Mouse (Mus musculus) CH12.LX (cell line): ENCODE data around the gene Arl8a. TPM values are rescaled to one million over a fixed set of nuclear protein-coding genes. Genes with fewer than 3 reads are reported as not detected.
A peak's percentile ranks its signal among the peaks of the same experiment; 100 is the strongest.

Source experiments
- DNase-seq: peaks from one replicate; pipeline ENCODE4 v3.0.0-alpha.2; 2013; ENCODE audit errors: extremely low read depth
- H3K27ac ChIP-seq: 2 replicates; pipeline ENCODE4 v1.5.1; 2012; ENCODE audit warnings: low read depth, mild to moderate bottlenecking, control low read depth, moderate library complexity; ENCODE audit not compliant: insufficient read depth
- H3K27me3 ChIP-seq: replicated peaks from 2 replicates; pipeline ENCODE3; 2012; ENCODE audit warnings: inconsistent platforms
- H3K36me3 ChIP-seq, 2 experiments: replicated peaks in 1 of 2; 2 replicates each; pipeline versions ENCODE3 to v1.6.1; 2012; ENCODE audit warnings: inconsistent platforms in 1 of 2, low read length in 1 of 2, mild to moderate bottlenecking in 1 of 2, mixed read lengths in 1 of 2, moderate library complexity in 1 of 2; ENCODE audit not compliant: control insufficient read depth in 1 of 2, insufficient read depth in 1 of 2
- H3K4me1 ChIP-seq, 2 experiments: 2 replicates each; pipeline ENCODE4 v1.6.1; 2012; ENCODE audit warnings: inconsistent platforms in 1 of 2, moderate library complexity in 1 of 2; ENCODE audit not compliant: insufficient read depth in 2 of 2, control insufficient read depth in 1 of 2
- H3K4me2 ChIP-seq: 2 replicates; pipeline ENCODE4 v1.6.1; 2012; ENCODE audit warnings: low read depth, mild to moderate bottlenecking, control low read depth; ENCODE audit not compliant: poor library complexity, insufficient read depth, severe bottlenecking
- H3K4me3 ChIP-seq, 3 experiments: fragments of 150-350 bp in 1 of 3; sonication (generic) in 1 of 3; replicated peaks in 1 of 3; 2 replicates each; pipeline versions ENCODE3 to v1.5.1; 2011 to 2012; ENCODE audit warnings: low read depth in 2 of 3, low read length in 2 of 3, mild to moderate bottlenecking in 2 of 3, moderate library complexity in 2 of 3, control low read depth in 1 of 3, improper control_type of control experiment in 1 of 3, inconsistent platforms in 1 of 3, mixed read lengths in 1 of 3; ENCODE audit not compliant: poor library complexity in 1 of 3
- H3K79me2 ChIP-seq: replicated peaks from 2 replicates; pipeline ENCODE4 v1.6.1; 2012; ENCODE audit warnings: mild to moderate bottlenecking, moderate library complexity; ENCODE audit not compliant: control insufficient read depth, poor library complexity, insufficient read depth, severe bottlenecking; ENCODE audit errors: extremely low read depth
- H3K9ac ChIP-seq: 2 replicates; pipeline ENCODE4 v1.6.1; 2012; ENCODE audit warnings: low read depth, mild to moderate bottlenecking, control low read depth, moderate library complexity; ENCODE audit not compliant: insufficient read depth
- H3K9me3 ChIP-seq: replicated peaks from 2 replicates; pipeline ENCODE3; 2012; ENCODE audit warnings: low read length, inconsistent platforms, mixed read lengths
- BHLHE40 ChIP-seq: IDR thresholded peaks from 2 replicates; pipeline ENCODE4 v1.6.1; 2011; ENCODE audit warnings: mild to moderate bottlenecking, low read depth, low read length, improper control_type of control experiment
- CHD1 ChIP-seq: IDR thresholded peaks from 2 replicates; pipeline ENCODE4 v1.6.1; 2012; ENCODE audit warnings: low read depth, low read length, improper control_type of control experiment, inconsistent platforms
- CHD2 ChIP-seq: IDR thresholded peaks from 2 replicates; pipeline ENCODE4 v1.6.1; 2011; ENCODE audit warnings: low read length, improper control_type of control experiment
- EP300 ChIP-seq: IDR thresholded peaks from 2 replicates; pipeline ENCODE4 v1.6.1; 2011; ENCODE audit warnings: low read length, improper control_type of control experiment
- ETS1 ChIP-seq: conservative IDR thresholded peaks from 2 replicates; pipeline ENCODE4 v1.6.1; 2012; ENCODE audit warnings: low read depth, mild to moderate bottlenecking, inconsistent platforms, low read length, improper control_type of control experiment, moderate library complexity
- GABPA ChIP-seq: IDR thresholded peaks from 2 replicates; pipeline ENCODE4 v1.6.1; 2012; ENCODE audit warnings: low read depth, low read length, improper control_type of control experiment, inconsistent platforms; ENCODE audit not compliant: insufficient replicate concordance
- IRF4 ChIP-seq: IDR thresholded peaks from 2 replicates; pipeline ENCODE4 v1.6.1; 2014; ENCODE audit warnings: low read depth, mild to moderate bottlenecking, inconsistent platforms, low read length, improper control_type of control experiment
- JUND ChIP-seq: conservative IDR thresholded peaks from 2 replicates; pipeline ENCODE4 v1.6.1; 2011; ENCODE audit warnings: low read depth, low read length, improper control_type of control experiment
- KAT2A ChIP-seq: IDR thresholded peaks from 2 replicates; pipeline ENCODE4 v1.6.1; 2012; ENCODE audit warnings: low read length, improper control_type of control experiment, inconsistent platforms; ENCODE audit not compliant: insufficient replicate concordance
- MAX ChIP-seq: IDR thresholded peaks from 2 replicates; pipeline ENCODE4 v1.6.1; 2011; ENCODE audit warnings: low read length, improper control_type of control experiment
- MAZ ChIP-seq: IDR thresholded peaks from 2 replicates; pipeline ENCODE4 v1.6.1; 2012; ENCODE audit warnings: low read depth, mild to moderate bottlenecking, inconsistent platforms, low read length, improper control_type of control experiment, moderate library complexity
- MEF2A ChIP-seq: IDR thresholded peaks from 2 replicates; pipeline ENCODE4 v1.6.1; 2014; ENCODE audit warnings: low read depth, mild to moderate bottlenecking, inconsistent platforms, low read length, improper control_type of control experiment, borderline replicate concordance
- MXI1 ChIP-seq: IDR thresholded peaks from 2 replicates; pipeline ENCODE4 v1.6.1; 2011; ENCODE audit warnings: mild to moderate bottlenecking, low read depth, low read length, improper control_type of control experiment
- MYC ChIP-seq: IDR thresholded peaks from 2 replicates; pipeline ENCODE4 v1.6.1; 2011; ENCODE audit warnings: low read depth, mild to moderate bottlenecking, improper control_type of control experiment, low read length
- NELFE ChIP-seq: IDR thresholded peaks from 2 replicates; pipeline ENCODE4 v1.6.1; 2011; ENCODE audit warnings: low read depth, low read length, improper control_type of control experiment
- NRF1 ChIP-seq: IDR thresholded peaks from 2 replicates; pipeline ENCODE4 v1.6.1; 2014; ENCODE audit warnings: low read depth, mild to moderate bottlenecking, inconsistent platforms, low read length, improper control_type of control experiment, moderate library complexity
- PAX5 ChIP-seq: IDR thresholded peaks from 2 replicates; pipeline ENCODE4 v1.6.1; 2012; ENCODE audit warnings: low read length, inconsistent platforms, mixed read lengths
- RAD21 ChIP-seq: IDR thresholded peaks from 2 replicates; pipeline ENCODE4 v1.6.1; 2011; ENCODE audit warnings: low read depth, mild to moderate bottlenecking, low read length, improper control_type of control experiment, moderate library complexity
- SIN3A ChIP-seq: IDR thresholded peaks from 2 replicates; pipeline ENCODE4 v1.6.1; 2012; ENCODE audit warnings: low read length, improper control_type of control experiment, inconsistent platforms
- SMC3 ChIP-seq: IDR thresholded peaks from 2 replicates; pipeline ENCODE4 v1.6.1; 2011; ENCODE audit warnings: low read depth, low read length, improper control_type of control experiment
- TBP ChIP-seq: conservative IDR thresholded peaks from 2 replicates; pipeline ENCODE4 v1.6.1; 2011; ENCODE audit warnings: low read depth, low read length, improper control_type of control experiment
- TCF12 ChIP-seq: IDR thresholded peaks from 2 replicates; pipeline ENCODE4 v1.6.1; 2014; ENCODE audit warnings: low read depth, mild to moderate bottlenecking, inconsistent platforms, low read length, improper control_type of control experiment
- UBTF ChIP-seq: IDR thresholded peaks from 2 replicates; pipeline ENCODE4 v1.6.1; 2012; ENCODE audit warnings: low read depth, mild to moderate bottlenecking, inconsistent platforms, low read length, improper control_type of control experiment, moderate library complexity
- USF1 ChIP-seq: IDR thresholded peaks from 2 replicates; pipeline ENCODE4 v1.6.1; 2014; ENCODE audit warnings: low read depth, mild to moderate bottlenecking, inconsistent platforms, low read length, improper control_type of control experiment
- USF2 ChIP-seq: conservative IDR thresholded peaks from 2 replicates; pipeline ENCODE4 v1.6.1; 2011; ENCODE audit warnings: low read depth, low read length, improper control_type of control experiment
- ZC3H11A ChIP-seq: IDR thresholded peaks from 2 replicates; pipeline ENCODE4 v1.6.1; 2012; ENCODE audit warnings: low read depth, mild to moderate bottlenecking, inconsistent platforms, low read length, improper control_type of control experiment
- ZMIZ1 ChIP-seq: IDR thresholded peaks from 2 replicates; pipeline ENCODE4 v1.6.1; 2012; ENCODE audit warnings: low read depth, mild to moderate bottlenecking, inconsistent platforms, low read length, improper control_type of control experiment
- ZNF384 ChIP-seq: IDR thresholded peaks from 2 replicates; pipeline ENCODE4 v1.6.1; 2012; ENCODE audit warnings: low read depth, low read length, improper control_type of control experiment, inconsistent platforms
- dilution Hi-C: fragments of 300-500 bp; cut with MboI; formaldehyde crosslinking; loops from 2 replicates; pipeline ENCODE4 v1.14.3; 2020; ENCODE audit warnings: low sequenced_read_pairs; ENCODE audit not compliant: extremely low pct_unique_long_range_greater_than_20kb, extremely low pct_ligation_motif_present
- in situ Hi-C: fragments of 300-500 bp; cut with MboI; formaldehyde crosslinking; loops from 3 replicates; pipeline ENCODE4 v1.14.3; 2019; ENCODE audit warnings: low sequenced_read_pairs, low pct_ligation_motif_present, low pct_unique_long_range_greater_than_20kb, mixed read lengths
- polyA plus RNA-seq: library from polyadenylated mRNA; unstranded; fragments of >175 nt; gene quantifications from 2 replicates; pipeline ENCODE4 v1.2.1, GENCODE M21; 2012; ENCODE audit warnings: low read depth; ENCODE audit not compliant: insufficient read length
- total RNA-seq, 2 experiments: library from RNA; depleted of rRNA; stranded (reverse); fragments of 300-350 nt in 1 of 2; fragments of >200 nt in 1 of 2; gene quantifications; 2 replicates each; pipeline ENCODE4 v1.2.3; 2012 to 2014

Arl8a gene
- total and polyA plus RNA-seq, 3 experiments: 4.2 to 52.7 (median 10.9) TPM

DNA sequence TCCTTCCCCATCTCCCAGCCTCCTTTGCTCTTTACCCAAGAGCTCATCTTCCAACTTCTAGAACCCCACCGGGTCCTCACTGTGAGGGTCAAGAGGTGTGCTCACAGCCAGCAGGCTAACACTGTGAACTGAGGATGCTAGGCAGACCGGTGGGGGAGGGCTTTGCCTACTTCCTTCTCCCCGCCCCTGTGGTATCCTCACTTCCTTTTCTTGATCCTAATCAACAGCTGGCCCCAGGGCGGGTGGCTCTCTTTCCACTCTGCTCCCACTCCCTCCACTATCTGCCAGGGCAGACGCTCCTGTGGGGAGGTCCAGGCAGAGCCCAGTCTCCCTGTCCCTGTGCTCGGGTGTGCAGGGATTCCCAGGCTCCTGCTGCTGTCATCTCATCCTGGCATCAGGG lies 15.6 kb upstream of the Arl8a start (continued):
- TF ChIP-seq SMC3: no peak
- TF ChIP-seq MXI1: 0 out of 2 replicates have a peak, but pooled peaks have one; percentile 23
- no peak for TF ChIP-seq ZNF384

- peaks cover 19 to 69% of the 10 kb centered on the region in 2 experiments for H3K4me1 ChIP-seq
- H3K27ac ChIP-seq: peak overlapping the region; percentile 96
- TF ChIP-seq SMC3 (no peak), ZMIZ1 (0 out of 2 replicates have a peak, but pooled peaks have one; percentile 2), JUND (no peak), IRF4 (no peak), NRF1 (no peak), UBTF (no peak), KAT2A (no peak), MXI1 (no peak), TBP (no peak), EP300 (no peak), ZNF384 (no peak), RAD21 (no peak), CHD2 (peak; percentile 78; the same call in 1 of the 2 replicates)
- H3K9ac ChIP-seq: peak overlapping the region; percentile 94
- no peak for DNase-seq
- in situ Hi-C loops (no loop called here), dilution Hi-C loops (no loop called here)
- peak overlapping the region; percentile 24 to 67 (median 65) for H3K4me3 ChIP-seq
- H3K4me2 ChIP-seq: peak overlapping the region; percentile 88
- no peaks in the 10 kb centered on the region for H3K27me3 ChIP-seq
- peaks cover 17 to 35% of the 10 kb centered on the region in 2 experiments for H3K36me3 ChIP-seq
- H3K9me3 ChIP-seq: no peaks in the 10 kb centered on the region
- peaks cover 15% of the 10 kb centered on the region for H3K79me2 ChIP-seq
Measured at GRCm38 (mm10) chr1:135131560-135131959, 15.1 kb upstream of the Arl8a start.

DNA sequence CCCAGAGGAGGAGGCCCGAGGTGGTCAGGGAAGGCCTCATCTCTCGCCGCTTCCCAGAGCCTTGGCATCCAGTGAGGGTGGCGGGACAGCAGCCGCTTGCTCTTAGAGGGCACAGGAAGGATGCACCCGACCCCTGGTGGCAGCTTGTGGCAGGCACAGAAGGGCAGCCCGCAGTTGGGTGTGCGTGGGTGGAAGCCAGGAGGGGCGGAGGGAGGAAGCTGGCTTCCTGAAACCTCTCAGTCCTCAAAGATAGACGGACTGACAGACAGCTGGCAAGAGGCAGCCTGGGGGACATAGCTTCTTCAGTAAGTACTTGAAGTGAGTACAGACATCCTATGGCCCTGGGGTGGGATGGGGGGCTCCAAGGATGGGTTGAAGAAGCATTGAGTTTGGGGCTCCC lies 14.2 kb upstream of the Arl8a start, which contains the start of gene Ptpn7:
Ptpn7 (plus strand) TSS at position 228 of the 400 bp plus-strand sequence.
- H3K36me3 ChIP-seq: peaks cover 25 to 36% of the 10 kb centered on the region in 2 experiments
- TF ChIP-seq KAT2A (no peak), ZNF384 (no peak), CHD1 (no peak), TCF12 (peak; percentile 62; the same call in 1 of the 2 replicates), EP300 (no peak), MEF2A (no peak), MAZ (peak; percentile 60; the same call in 1 of the 2 replicates), MAX (no peak), IRF4 (peak; percentile 41; the same call in 1 of the 2 replicates), USF1 (no peak), NRF1 (peak; percentile 52; the same call in 1 of the 2 replicates), PAX5 (no peak), MYC (no peak), RAD21 (peak; percentile 64), GABPA (no peak), USF2 (no peak), ETS1 (no peak), SIN3A (peak; percentile 93), MXI1 (peak; percentile 55; the same call in 1 of the 2 replicates), TBP (no peak), SMC3 (peak; percentile 75), NELFE (peak; percentile 51; the same call in 1 of the 2 replicates), ZC3H11A (no peak), BHLHE40 (0 out of 2 replicates have a peak, but pooled peaks have one; percentile 12)

More for the DNA sequence above, 14.2 kb upstream of the Arl8a start, which contains the start of gene Ptpn7:
- H3K4me2 ChIP-seq: peak within 1 kb of the TSS; percentile 88
- dilution Hi-C loops (no loop called here), in situ Hi-C loops (no loop called here)
- peak within 1 kb of the TSS; percentile 65 to 75 (median 69) for H3K4me3 ChIP-seq
- peak within 1 kb of the TSS; percentile 94 for H3K9ac ChIP-seq
- peaks cover 19 to 73% of the 10 kb centered on the region in 2 experiments for H3K4me1 ChIP-seq
- peaks cover 15% of the 10 kb centered on the region for H3K79me2 ChIP-seq
- H3K27me3 ChIP-seq: no peaks in the 10 kb centered on the region
- peak; percentile 91 for DNase-seq
- H3K9me3 ChIP-seq: no peaks in the 10 kb centered on the region
- peak within 1 kb of the TSS; percentile 96 for H3K27ac ChIP-seq
